Mouse (Mus musculus): Measurements from ENCODE around the gene Lnx1. TPM values are rescaled to one million over a fixed set of nuclear protein-coding genes. Genes with fewer than 3 reads are reported as not detected.
A peak's percentile ranks its signal among the peaks of the same experiment; 100 is the strongest.

Gene Lnx1
- total and polyA plus RNA-seq, 3 experiments, result 9.8 to 13.8 (median 12.2) TPM

DNA sequence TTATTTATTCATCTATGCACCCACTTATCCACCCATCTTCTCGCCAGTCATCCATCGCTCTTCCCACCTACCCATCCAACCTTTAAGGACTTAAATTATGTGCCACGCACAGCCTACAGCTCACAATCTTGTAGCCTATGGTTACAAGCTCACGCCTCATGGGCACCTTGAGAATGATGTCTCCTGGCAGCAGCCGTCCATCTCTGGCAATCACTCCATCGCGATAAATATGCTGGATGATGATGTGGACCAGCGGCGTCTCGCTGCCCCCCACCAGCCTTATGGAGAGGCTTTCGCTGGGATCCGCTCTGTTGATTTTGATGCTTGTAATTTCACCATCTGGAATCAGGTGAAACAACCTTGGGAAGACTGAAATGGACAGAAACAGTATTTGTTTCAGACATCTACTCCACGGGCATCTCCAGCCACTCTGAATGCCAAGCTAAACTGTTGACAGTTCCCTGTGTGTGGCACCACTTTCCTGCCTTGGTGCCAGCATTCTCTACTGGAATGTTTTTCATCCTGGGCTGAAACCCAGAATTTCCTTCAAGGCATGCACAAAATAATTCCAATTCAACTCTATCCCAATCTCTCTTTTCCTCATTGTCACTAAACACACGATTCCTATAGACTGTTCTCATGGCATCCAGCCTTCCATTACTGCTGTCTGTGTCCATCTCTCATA lies 79.3 kb downstream of the Lnx1 start:
- H3K79me2 ChIP-seq (replicated peaks; ENCODE audit: control insufficient read depth, insufficient read depth, low read length), result no peaks in the 10 kb centered on the region
- TF ChIP-seq EP300 (IDR thresholded peaks at IDR 0.05; ENCODE audit: insufficient read depth, low read depth, low read length), result no peak
- no peak for TF ChIP-seq CTCF (IDR thresholded peaks at IDR 0.05)
- TF ChIP-seq POLR2A (IDR thresholded peaks at IDR 0.05; ENCODE audit: insufficient read depth, low read depth, low read length), result no peak
- H3K4me1 ChIP-seq (ENCODE audit: control insufficient read depth, insufficient read depth, low read length), result peaks cover 8% of the 10 kb centered on the region
- H3K9ac ChIP-seq (ENCODE audit: low read depth, low read length), result no peak overlapping the region
- H3K4me3 ChIP-seq, result no peak overlapping the region
- 87% methylated on average over 14 of the region's 14 CpGs for WGBS
- intact Hi-C loops (cut with DNase I), result loop anchor here (5.0 kb wide), 1 partner anchor 519 kb away; no protein-coding TSS in a partner anchor
- DNase-seq, result no peak
- peaks cover 3% of the 10 kb centered on the region for H3K36me3 ChIP-seq (ENCODE audit: control insufficient read depth, insufficient read depth, low read length)
- no peak overlapping the region for H3K27ac ChIP-seq
- no peaks in the 10 kb centered on the region for H3K27me3 ChIP-seq (ENCODE audit: control insufficient read depth, insufficient read depth, low read length)

DNA sequence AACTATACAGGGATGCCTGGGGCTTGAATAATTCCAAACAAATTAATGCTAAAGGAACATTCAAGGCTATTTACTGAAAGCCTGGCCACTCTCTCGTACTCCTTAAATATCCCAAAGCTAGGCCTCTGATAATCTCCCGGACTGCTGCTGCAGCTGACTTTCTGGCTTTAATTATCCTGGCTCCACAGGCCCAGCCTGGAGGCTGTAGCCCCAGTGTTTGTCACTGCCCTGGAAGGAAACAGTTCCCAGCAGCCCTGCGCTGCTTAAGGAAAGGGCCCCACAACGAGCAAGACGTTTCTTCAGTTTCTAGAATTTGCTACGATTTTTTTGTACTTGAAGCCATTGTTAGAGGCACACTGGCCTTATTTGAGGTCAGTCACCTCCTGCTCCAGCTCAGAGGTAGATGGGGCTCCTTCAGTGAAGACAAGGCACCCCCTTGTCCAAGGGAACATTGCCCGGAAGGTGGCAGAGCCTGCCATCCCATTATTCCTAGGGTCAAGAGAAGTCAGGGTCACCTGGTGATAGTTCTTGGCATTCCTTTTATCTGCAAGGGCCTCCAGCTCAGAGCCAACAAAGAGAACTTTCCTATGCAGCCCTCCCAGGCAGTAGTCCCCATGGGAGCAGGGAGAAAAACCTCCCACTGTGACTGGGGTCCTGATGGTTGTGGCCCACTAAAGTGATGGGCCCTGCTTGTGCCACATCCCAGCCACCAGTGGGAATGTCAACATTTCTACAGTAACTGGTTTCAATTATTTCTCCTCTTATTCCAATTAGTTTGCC lies 80.8 kb downstream of the Lnx1 start:
- Histone ChIP-seq H3K4me1 (ENCODE audit: control insufficient read depth, insufficient read depth, low read length) (peaks cover 8% of the 10 kb centered on the region), H3K9ac (ENCODE audit: low read depth, low read length) (no peak overlapping the region), H3K4me3 (no peak overlapping the region), H3K79me2 (replicated peaks; ENCODE audit: control insufficient read depth, insufficient read depth, low read length) (no peaks in the 10 kb centered on the region), H3K36me3 (ENCODE audit: control insufficient read depth, insufficient read depth, low read length) (peaks cover 3% of the 10 kb centered on the region; the same call in 1 of the 2 replicates), H3K27ac (peak overlapping the region; percentile 45), H3K27me3 (ENCODE audit: control insufficient read depth, insufficient read depth, low read length) (no peaks in the 10 kb centered on the region)
- no peak for DNase-seq
- 49% methylated on average over 7 of the region's 7 CpGs for WGBS
- no peak for TF ChIP-seq POLR2A (IDR thresholded peaks at IDR 0.05; ENCODE audit: insufficient read depth, low read depth, low read length)
- TF ChIP-seq EP300 (IDR thresholded peaks at IDR 0.05; ENCODE audit: insufficient read depth, low read depth, low read length), result no peak
- no peak for TF ChIP-seq CTCF (IDR thresholded peaks at IDR 0.05)
- intact Hi-C loops (cut with DNase I), result loop anchor here (5.0 kb wide), 1 partner anchor 520 kb away; no protein-coding TSS in a partner anchor

- WGBS, result 69% methylated on average over 3 of the region's 3 CpGs
- H3K27me3 ChIP-seq (ENCODE audit: control insufficient read depth, insufficient read depth, low read length), result no peaks in the 10 kb centered on the region
- no peak overlapping the region for H3K27ac ChIP-seq
- H3K79me2 ChIP-seq (replicated peaks; ENCODE audit: control insufficient read depth, insufficient read depth, low read length), result no peaks in the 10 kb centered on the region
- H3K36me3 ChIP-seq (ENCODE audit: control insufficient read depth, insufficient read depth, low read length), result no peaks in the 10 kb centered on the region; the same call in 1 of the 2 replicates
- no peak overlapping the region for H3K4me3 ChIP-seq
- TF ChIP-seq EP300 (IDR thresholded peaks at IDR 0.05; ENCODE audit: insufficient read depth, low read depth, low read length), result no peak
- TF ChIP-seq CTCF (IDR thresholded peaks at IDR 0.05), result peak; percentile 84
- H3K4me1 ChIP-seq (ENCODE audit: control insufficient read depth, insufficient read depth, low read length), result peaks cover 4% of the 10 kb centered on the region; the same call in 1 of the 2 replicates
- intact Hi-C loops (cut with DNase I), result loop anchor here (5.0 kb wide), 1 partner anchor 324 kb away; no protein-coding TSS in a partner anchor
- DNase-seq, result peak in 1 of 2 experiments; percentile 46
- no peak overlapping the region for H3K9ac ChIP-seq (ENCODE audit: low read depth, low read length)
Observed at GRCm38 (mm10) chr5:74618573-74619059, 84.1 kb downstream of the Lnx1 start.

DNA sequence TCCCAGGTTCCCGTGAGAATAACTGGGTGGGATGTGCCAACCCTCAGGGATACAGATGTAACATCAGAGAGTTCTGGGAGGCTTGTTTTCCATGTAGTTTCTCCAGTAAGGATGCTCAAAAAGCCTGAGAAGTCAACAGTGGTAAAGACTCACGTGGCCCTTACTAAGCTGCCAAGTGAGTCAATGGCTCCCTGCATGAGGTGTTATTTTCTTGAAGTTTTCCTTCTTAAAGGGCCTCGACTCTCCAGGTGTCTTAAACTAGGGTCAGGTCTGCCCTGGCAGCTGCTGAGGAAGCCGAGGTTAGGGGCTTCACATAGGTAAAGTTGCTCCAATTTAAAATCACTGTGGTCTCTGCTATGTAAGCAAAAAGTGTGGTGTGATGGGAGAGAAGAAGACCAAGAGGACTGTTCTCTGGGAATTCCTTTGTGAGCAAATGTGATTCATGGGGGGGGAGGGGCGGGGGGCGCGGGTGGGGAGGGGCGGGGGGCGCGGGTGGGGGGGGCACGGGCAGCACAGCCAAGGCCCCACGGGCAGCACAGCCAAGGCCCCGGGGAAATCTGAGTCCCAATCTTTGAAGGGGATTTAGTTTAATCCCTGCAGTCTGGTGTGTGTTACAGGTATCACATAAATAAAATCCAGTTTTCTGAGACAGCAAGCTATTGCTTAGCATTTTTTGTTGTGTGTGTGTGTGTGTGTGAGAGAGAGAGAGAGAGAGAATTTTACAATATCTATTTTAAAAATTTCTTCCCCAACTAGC lies 84.7 kb downstream of the Lnx1 start:
- H3K9ac ChIP-seq (ENCODE audit: low read depth, low read length), result no peak overlapping the region
- intact Hi-C loops (cut with DNase I), result loop anchor here (5.0 kb wide), 1 partner anchor 324 kb away; no protein-coding TSS in a partner anchor

DNA sequence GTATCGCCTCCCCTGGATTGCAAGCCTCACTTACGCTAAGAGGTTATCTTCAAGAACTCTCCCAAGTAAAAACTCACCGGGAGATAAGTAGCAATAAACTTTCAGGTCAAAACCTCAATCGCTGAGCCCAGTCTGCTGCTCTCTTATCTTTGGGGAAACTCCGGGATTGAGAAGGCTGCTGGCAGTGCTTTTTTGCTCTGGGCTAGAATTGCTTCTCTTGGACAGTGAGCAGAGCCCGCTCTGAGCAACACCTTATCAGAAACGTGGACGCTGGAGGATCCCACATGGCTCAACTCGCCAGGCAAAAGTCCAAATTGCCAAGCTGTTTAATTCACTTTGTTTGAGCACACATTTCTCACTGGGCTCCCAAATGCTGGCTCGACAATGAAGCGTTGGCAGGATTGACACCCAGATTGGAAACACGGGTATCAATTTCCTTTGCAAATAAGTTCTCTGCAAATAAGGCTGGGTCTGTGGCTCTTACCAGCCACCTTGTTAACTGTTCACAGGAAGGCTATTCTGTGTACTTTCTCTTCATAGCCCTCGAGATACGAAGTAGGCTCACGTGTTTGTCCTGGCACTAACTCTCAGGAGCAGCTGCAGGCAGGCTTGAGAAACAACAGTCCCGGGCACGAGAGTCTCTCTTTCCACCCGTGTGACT lies 89.1 kb downstream of the Lnx1 start:
- Histone ChIP-seq H3K4me1 (ENCODE audit: control insufficient read depth, insufficient read depth, low read length) (peaks cover 4% of the 10 kb centered on the region; the same call in 1 of the 2 replicates), H3K4me3 (peak overlapping the region; percentile 1; the same call in 1 of the 2 replicates), H3K79me2 (replicated peaks; ENCODE audit: control insufficient read depth, insufficient read depth, low read length) (no peaks in the 10 kb centered on the region), H3K27ac (peak overlapping the region; percentile 38), H3K9ac (ENCODE audit: low read depth, low read length) (no peak overlapping the region), H3K27me3 (ENCODE audit: control insufficient read depth, insufficient read depth, low read length) (no peaks in the 10 kb centered on the region), H3K36me3 (ENCODE audit: control insufficient read depth, insufficient read depth, low read length) (no peaks in the 10 kb centered on the region; the same call in 1 of the 2 replicates)
- peak in 1 of 2 experiments; percentile 59 for DNase-seq
- TF ChIP-seq EP300 (IDR thresholded peaks at IDR 0.05; ENCODE audit: insufficient read depth, low read depth, low read length), result 0 out of 2 replicates have a peak, but pooled peaks have one; percentile 14
- no peak for TF ChIP-seq CTCF (IDR thresholded peaks at IDR 0.05)
- intact Hi-C loops (cut with DNase I), result no loop called here
- WGBS, result 16% methylated on average over 18 of the region's 18 CpGs

More for the DNA sequence above, 84.7 kb downstream of the Lnx1 start:
- 58% methylated on average over 8 of the region's 13 CpGs for WGBS
- TF ChIP-seq EP300 (IDR thresholded peaks at IDR 0.05; ENCODE audit: insufficient read depth, low read depth, low read length) (no peak), CTCF (IDR thresholded peaks at IDR 0.05) (no peak), POLR2A (IDR thresholded peaks at IDR 0.05; ENCODE audit: insufficient read depth, low read depth, low read length) (no peak)
- peaks cover 7% of the 10 kb centered on the region; the same call in 1 of the 2 replicates for H3K4me1 ChIP-seq (ENCODE audit: control insufficient read depth, insufficient read depth, low read length)
- H3K4me3 ChIP-seq, result no peak overlapping the region
- H3K27ac ChIP-seq, result no peak overlapping the region
- H3K36me3 ChIP-seq (ENCODE audit: control insufficient read depth, insufficient read depth, low read length), result no peaks in the 10 kb centered on the region; the same call in 1 of the 2 replicates
- H3K79me2 ChIP-seq (replicated peaks; ENCODE audit: control insufficient read depth, insufficient read depth, low read length), result no peaks in the 10 kb centered on the region
- H3K27me3 ChIP-seq (ENCODE audit: control insufficient read depth, insufficient read depth, low read length), result no peaks in the 10 kb centered on the region
- DNase-seq, result no peak

Measured in heart, adult 2 months (tissue).